Mouse (Mus musculus) left cerebral cortex, postnatal 10 days (tissue): ENCODE data around the gene 2010300C02Rik. TPM values are rescaled to one million over a fixed set of nuclear protein-coding genes. Genes with fewer than 3 reads are reported as not detected.
"Not testable (repeated sequence)": the region's sequence is repeated elsewhere in the genome, so short reads cannot be mapped to it uniquely, and the experiment has no call there.

ENCODE experiments used
- DNase-seq, 2 experiments: peaks; one replicate each; pipeline ENCODE4 v3.0.0; 2021 to 2022; ENCODE audit warnings: low spot score in 2 of 2, mixed read lengths in 1 of 2; ENCODE audit errors: extremely low spot score in 1 of 2
- intact Hi-C: fragments of 180-260 bp; cut with DNase I; formaldehyde crosslinking; loops from one replicate; pipeline ENCODE4 v1.15.1; 2025
- total RNA-seq, 2 experiments: library from RNA; stranded (reverse); gene quantifications; 2 replicates each; pipeline ENCODE4 v1.2.3; 2021

The 2010300C02Rik gene
- total RNA-seq, 2 experiments from 2014 or later, result 106 to 122 TPM

- DNase-seq, result no peak
- intact Hi-C loops, result no loop called here
Observed at GRCm38 (mm10) chr1:37611032-37611431, 108.9 kb downstream of the 2010300C02Rik start.

- peak in 1 of 2 experiments; percentile 21 for DNase-seq
- intact Hi-C loops, result no loop called here
Observed at GRCm38 (mm10) chr1:37610242-37610641, 109.6 kb downstream of the 2010300C02Rik start.

- DNase-seq, intact Hi-C loops: not testable (repeated sequence)
Observed at GRCm38 (mm10) chr1:37605694-37606093, 114.2 kb downstream of the 2010300C02Rik start.

DNA sequence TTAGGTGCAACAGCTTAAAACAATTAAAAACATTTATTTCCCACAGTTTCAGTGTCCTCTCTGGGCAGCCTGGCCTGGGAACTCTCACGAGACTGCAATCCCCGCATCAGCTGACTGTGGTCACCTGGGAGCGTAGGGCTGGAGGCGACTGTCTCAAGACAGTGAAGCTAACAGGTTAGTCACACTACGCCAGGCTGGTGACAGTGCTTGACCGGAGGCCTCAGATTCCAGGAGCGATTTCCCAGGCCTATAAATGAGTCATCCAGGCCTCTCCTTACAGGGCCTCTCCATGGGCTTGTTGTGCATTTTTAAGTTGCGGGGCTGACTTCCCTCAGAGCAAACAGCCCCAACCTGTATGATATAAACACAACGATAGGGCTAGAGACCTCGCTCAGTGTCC, 116.7 kb downstream of the 2010300C02Rik start:
- intact Hi-C loops, result no loop called here
- DNase-seq, result peak in 1 of 2 experiments; percentile 19

DNA sequence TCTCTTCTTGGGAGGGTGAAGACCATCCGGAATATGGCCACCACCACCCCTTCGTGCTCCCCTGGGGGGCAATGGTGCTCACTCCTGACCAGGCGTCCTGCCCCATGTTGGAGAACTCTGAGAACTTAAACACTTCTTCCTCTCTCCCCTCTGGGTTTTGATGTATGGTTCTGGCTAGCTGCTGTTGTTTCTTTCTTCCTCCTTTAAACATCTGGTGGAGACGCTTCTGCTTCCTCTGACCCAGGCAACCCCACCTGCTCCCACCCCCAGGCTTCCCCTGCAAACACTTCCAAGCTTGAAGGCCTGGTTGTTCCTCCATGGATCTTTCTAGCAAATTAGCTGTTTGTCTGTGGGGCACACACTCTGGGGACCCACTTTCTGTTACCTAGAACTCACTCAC, 117.6 kb downstream of the 2010300C02Rik start:
- DNase-seq, result peak in 1 of 2 experiments; percentile 26
- intact Hi-C loops, result no loop called here

GRCm38 (mm10) chr1:37601461-37601860, 118.4 kb downstream of the 2010300C02Rik start:
- peak in 1 of 2 experiments; percentile 12 for DNase-seq
- intact Hi-C loops, result no loop called here

DNA sequence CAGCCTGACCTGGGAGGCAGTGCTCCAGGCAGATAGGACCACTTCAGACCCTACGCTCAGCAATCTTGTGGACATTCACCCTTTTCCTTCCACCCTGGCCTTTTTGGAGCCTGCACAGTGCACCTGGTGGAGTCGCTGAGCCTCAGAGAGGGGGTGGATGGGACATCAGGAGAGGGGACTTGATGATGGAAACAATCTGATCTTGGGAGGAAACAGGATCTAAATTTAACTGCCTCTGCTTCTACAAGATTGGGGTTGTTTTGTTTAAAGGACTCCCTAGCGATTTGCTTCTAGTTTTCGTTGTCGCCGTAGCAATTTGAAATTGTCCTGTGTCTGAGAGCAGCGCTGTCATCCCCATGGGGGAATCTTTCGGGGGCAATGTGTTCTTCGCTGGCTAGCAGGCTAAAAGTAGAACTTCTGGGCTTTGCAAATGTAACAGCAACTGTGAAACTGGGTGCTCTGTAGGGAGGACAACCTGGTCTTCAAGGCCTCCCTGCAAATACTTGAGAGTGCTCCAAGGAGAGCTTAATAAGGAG, 119.2 kb downstream of the 2010300C02Rik start:
- intact Hi-C loops, result no loop called here
- DNase-seq, result peak in 1 of 2 experiments; percentile 35

DNA sequence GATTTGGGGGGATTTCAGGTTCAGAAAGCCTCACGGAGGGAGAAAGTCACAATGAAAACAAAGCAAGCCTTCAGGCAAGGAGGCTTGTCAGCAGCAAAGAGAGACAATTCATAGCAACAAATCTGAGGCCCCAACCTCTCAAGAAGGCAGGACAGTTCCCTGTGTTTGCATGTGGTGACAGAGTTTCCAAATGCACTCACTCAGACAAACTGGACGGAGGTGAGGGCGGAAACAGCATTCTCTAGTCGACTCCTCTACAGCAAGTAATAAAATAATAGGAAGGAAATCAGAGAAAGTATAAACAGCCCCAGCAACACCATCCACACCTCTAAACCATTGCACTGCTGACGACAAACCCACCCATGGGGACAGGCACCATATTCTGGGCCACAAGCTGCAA, 120.9 kb downstream of the 2010300C02Rik start:
- intact Hi-C loops, result no loop called here
- DNase-seq, result peak in 1 of 2 experiments; percentile 11

- DNase-seq, intact Hi-C loops: not testable (repeated sequence)
Observed at GRCm38 (mm10) chr1:37594812-37595211, 125.1 kb downstream of the 2010300C02Rik start.

GRCm38 (mm10) chr1:37585809-37586480, 133.9 kb downstream of the 2010300C02Rik start:
- intact Hi-C loops, result no loop called here
- peak; percentile 54 to 75 for DNase-seq

DNA sequence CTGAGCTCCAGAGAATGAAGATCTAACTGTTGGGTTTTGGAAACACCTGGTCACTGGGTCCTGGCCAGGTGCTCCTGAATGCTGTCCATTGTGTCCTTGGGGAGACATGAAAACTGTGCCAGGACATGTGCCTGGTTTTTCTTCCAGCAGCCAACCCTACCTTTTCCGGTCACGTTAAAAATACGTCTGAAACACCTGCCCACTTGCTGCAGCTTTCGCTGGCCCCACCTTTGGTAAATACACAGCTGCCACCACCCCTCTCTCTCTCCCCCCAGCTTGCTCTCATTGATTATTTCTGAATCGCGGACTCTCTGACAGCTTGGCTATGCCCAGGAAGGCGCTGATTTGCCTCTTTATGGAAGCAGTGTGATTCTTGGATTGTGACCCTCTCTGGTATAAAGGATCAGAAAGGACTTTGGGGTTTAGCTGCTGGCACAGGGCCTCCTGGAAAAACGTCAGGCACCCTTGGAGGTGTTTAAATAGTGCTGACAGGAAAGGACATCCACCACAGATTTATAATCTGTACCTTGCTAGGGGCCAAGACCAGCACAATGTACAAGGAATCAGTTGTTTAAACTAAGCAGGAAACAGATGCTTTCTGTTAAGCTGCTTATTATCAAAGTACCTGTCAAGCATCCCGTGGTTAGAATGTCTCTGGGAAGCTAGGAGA, 136.0 kb downstream of the 2010300C02Rik start:
- no peak for DNase-seq
- intact Hi-C loops, result no loop called here

DNA sequence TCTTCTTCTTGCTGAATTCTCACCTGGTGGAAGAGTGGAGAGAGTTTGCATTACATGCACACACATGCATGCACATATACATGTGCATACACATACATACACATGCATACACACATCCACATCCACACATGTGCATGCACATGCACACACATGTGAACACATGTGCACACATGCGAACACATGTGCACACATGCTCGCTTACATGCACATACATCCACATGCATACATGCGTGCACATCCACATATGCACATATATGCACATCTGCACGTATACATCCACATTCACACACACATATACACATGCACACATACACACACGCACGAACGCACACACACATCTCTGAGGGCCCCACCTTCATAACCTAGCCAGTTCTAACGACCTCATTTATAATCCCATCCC, 136.7 kb downstream of the 2010300C02Rik start:
- intact Hi-C loops, result no loop called here
- no peak for DNase-seq

DNA sequence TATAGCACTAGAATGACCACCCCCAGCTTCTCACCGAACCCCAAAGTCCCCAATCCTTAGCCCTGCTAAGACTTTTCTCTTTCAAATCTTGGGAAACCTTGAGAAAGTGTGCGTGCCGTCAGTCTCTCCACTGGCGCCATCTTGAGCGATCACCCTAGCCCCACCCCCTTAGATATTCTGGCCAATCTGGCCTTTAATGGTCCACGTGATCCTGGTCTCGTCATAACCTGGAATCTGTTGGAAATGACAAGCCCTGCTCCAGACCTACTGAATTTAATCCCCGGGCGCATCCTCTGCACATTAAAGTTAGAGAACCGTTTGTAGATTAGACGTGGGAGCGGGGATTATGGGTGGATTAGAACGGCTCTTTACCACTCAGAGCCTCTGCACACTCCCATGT, 140.2 kb downstream of the 2010300C02Rik start:
- no peak for DNase-seq
- intact Hi-C loops, result no loop called here

- DNase-seq, result no peak
- intact Hi-C loops, result no loop called here
Observed at GRCm38 (mm10) chr1:37572528-37573272, 147.2 kb downstream of the 2010300C02Rik start.

- intact Hi-C loops, result no loop called here
- DNase-seq, result no peak
Observed at GRCm38 (mm10) chr1:37568379-37568778, 151.5 kb downstream of the 2010300C02Rik start.

DNA sequence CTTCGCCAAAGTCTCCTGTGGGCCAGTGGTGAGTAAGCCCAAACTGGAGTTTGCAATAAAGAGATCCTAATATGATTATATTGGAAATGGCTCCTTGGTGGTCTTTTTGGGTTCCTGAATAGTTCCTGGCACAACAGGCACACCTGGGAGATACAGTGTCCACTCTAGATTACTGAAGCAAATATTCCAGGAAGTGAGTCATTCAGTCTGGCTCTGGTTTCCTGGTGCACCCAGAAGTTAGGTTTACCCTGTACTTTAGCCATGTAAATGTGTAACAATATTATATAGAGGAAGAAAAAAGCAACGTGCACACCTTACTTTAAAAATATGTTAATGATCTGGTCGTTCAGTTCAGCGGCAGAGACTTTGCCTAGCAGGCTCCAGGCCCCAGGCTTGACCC, 153.1 kb downstream of the 2010300C02Rik start:
- intact Hi-C loops, result no loop called here
- DNase-seq, result no peak

DNA sequence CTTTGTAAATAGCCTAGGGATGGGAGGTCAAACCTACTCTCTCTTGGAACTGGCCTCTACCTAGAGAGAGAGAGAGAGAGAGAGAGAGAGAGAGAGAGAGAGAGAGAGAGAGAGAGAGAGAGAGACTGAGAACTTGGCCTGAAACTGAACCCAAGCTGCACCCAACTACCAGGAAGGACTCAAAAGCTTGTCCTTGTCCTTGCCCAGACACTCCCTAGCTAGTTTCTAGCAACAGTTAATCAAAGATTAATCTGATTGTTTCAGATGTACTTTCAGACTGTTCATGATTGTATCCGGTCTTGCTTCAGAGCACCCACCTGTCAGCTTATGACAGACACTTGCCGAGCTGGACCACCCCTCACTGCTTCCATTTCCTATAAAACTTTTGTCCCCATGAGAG, 153.5 kb downstream of the 2010300C02Rik start:
- no peak for DNase-seq
- intact Hi-C loops, result no loop called here

DNA sequence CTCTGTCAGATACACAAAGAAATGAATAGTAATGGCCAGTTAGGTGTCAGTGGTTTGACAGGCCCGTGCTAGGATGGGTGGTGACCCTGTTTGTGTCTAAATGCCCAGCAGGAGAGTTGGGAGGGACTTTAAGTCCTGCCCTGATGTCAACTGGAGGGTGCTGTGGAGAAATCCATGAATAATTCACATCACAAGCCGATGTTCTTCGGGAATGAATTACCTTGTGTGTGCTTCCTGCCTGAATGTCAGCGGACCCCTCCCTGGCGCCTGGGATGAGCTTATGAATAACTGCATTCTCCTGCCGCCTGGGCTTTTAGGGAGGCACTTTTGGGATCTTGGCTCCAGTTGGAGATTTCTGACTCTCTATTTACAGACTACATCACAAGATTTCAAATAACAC, 154.5 kb downstream of the 2010300C02Rik start:
- DNase-seq, result peak in 1 of 2 experiments; percentile 19
- intact Hi-C loops, result no loop called here

DNA sequence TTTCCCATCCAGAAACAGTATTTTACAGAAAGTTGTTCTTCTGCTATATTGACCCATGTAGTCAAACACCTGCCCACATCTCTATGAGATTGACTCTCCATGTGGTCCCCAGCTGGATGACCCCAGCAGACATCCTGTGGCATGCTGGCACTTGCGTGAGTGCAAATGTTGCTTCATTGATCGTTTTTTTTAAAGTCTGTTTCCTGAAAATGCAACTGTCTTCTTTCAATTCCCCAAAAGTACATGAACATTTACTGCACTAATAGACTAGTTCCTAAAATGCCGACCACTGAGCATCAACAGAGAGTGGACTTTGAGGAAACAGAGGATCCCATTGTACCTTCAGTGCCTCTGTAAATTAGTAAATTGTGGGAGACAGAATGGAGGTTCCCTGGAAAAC, 157.9 kb downstream of the 2010300C02Rik start:
- intact Hi-C loops, result loop anchor here (5.0 kb wide), 1 partner anchor 70 kb away; no protein-coding TSS in a partner anchor
- no peak for DNase-seq
